Mouse (Mus musculus) limb, embryonic 10.5 days (tissue): ENCODE data around the gene Sycn. TPM values are rescaled to one million over a fixed set of nuclear protein-coding genes. Genes with fewer than 3 reads are reported as not detected.
A peak's percentile ranks its signal among the peaks of the same experiment; 100 is the strongest.

Source experiments
- DNase-seq: peaks from one replicate; pipeline ENCODE4 v3.0.0-alpha.2; 2017; ENCODE audit warnings: low spot score
- H3K27ac ChIP-seq: fragments of 300-500 bp; sonication (generic); 2 replicates; pipeline ENCODE4 v1.5.1; 2016; ENCODE audit warnings: mild to moderate bottlenecking
- H3K27me3 ChIP-seq: fragments of 300-500 bp; sonication (generic); 2 replicates; pipeline ENCODE4 v1.6.1; 2016; ENCODE audit warnings: low read depth, mild to moderate bottlenecking; ENCODE audit not compliant: poor library complexity, severe bottlenecking
- H3K36me3 ChIP-seq: fragments of 300-500 bp; sonication (generic); 2 replicates; pipeline ENCODE4 v1.6.1; 2016; ENCODE audit warnings: mild to moderate bottlenecking, moderate library complexity
- H3K4me1 ChIP-seq: fragments of 300-500 bp; sonication (generic); 2 replicates; pipeline ENCODE4 v1.6.1; 2016
- H3K4me3 ChIP-seq: fragments of 300-500 bp; sonication (generic); 2 replicates; pipeline ENCODE4 v1.5.1; 2016; ENCODE audit warnings: mild to moderate bottlenecking, moderate library complexity
- H3K9me3 ChIP-seq: fragments of 300-500 bp; sonication (generic); replicated peaks from 2 replicates; pipeline ENCODE4 v1.6.1; 2016; ENCODE audit warnings: mild to moderate bottlenecking
- WGBS: fragments of 180-500 bp; shearing (Covaris S2); methylation state at CpG from one replicate; pipeline ENCODE4 v1.1.7; 2016; 5-methylcytosine and 5-hydroxymethylcytosine counted together
- microRNA-seq: library from miRNA; unstranded; fragments of <30 nt; microRNA quantifications from one replicate; pipeline ENCODE4, GENCODE M21; 2017
- polyA plus RNA-seq: library from polyadenylated mRNA; unstranded; fragments of >200 nt; fragmentation: Nextera tagmentation; extraction: Ambion mirVana; gene quantifications from 2 replicates; pipeline ENCODE4 v1.2.1, GENCODE M21; 2016

The Sycn gene
- polyA plus RNA-seq, 1 experiment from 2014 or later: not detected

DNA sequence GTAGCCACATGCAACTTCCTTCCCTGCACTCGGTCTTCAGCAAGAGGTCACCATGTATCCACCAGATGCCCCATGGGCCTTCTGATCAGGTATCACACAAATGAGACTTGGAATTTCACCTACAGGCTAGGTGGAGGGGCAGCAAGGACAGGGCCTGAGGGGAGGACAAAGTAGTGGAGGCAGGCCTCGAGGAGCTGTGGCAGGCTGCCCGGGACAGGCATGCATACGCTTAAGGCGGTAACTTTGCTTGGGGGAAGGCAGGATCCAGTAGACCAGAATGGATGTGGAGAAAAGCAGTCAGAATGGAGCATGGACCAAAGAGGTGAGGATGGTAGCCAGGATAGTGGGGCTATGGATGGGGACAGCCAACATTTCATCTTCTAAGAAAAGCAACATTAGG, 39.1 kb downstream of the Sycn start:
- Histone ChIP-seq H3K4me1 (peaks cover 59% of the 10 kb centered on the region), H3K9me3 (no peaks in the 10 kb centered on the region), H3K4me3 (no peak overlapping the region), H3K36me3 (peaks cover 22% of the 10 kb centered on the region), H3K27ac (no peak overlapping the region), H3K27me3 (no peaks in the 10 kb centered on the region)
- WGBS: 85% methylated on average over 5 of the region's 5 CpGs
- DNase-seq: no peak

DNA sequence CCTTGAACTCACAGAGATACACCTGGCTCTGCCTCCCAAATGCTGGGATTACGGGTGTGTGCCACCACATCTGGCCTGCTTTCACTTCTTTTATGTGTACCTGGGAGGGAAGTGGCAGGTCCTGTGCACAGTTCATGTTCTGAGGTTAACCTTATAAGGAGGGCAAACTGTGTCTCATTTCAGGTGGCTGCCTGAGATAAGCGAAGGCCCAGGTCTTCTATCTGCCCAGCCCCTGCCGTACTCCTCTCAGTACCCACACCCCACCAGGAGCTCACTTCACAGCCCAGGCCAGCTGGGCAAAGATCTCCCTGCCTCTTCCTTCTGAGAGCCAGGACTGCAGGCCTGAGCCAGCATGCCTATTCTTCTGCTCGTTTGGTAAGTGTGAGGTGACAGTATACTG, 41.0 kb downstream of the Sycn start:
- H3K4me1 ChIP-seq: peaks cover 57% of the 10 kb centered on the region

DNA sequence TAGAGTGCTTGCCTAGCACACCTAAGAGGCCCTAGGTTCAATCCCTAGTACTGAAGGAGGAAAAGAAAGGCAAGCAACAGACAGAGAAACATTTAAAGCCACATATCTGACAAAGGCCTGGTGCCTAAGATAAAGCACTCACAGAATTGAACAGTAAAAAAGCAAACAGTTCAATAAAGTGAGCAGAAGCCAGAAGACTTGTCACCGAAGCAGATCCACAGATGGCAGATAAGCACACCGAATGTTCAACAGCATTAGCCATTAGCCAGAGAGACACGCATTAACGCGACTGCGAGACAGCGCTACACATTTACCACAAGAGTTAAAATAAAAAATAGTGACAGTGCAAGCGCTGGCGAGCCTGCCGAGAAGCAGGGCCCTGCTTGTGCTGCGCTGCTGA, 42.2 kb downstream of the Sycn start:
- H3K4me1 ChIP-seq: peaks cover 57% of the 10 kb centered on the region
- H3K9me3 ChIP-seq: no peaks in the 10 kb centered on the region
- H3K36me3 ChIP-seq: peaks cover 19% of the 10 kb centered on the region
- 91% methylated on average over 11 of the region's 11 CpGs for WGBS
- no peak overlapping the region for H3K27ac ChIP-seq
- DNase-seq: no peak
- H3K4me3 ChIP-seq: no peak overlapping the region
- no peaks in the 10 kb centered on the region for H3K27me3 ChIP-seq

More for the DNA sequence above, 41.0 kb downstream of the Sycn start:
- Histone ChIP-seq H3K27me3 (no peaks in the 10 kb centered on the region), H3K36me3 (peaks cover 19% of the 10 kb centered on the region), H3K9me3 (no peaks in the 10 kb centered on the region), H3K4me3 (no peak overlapping the region), H3K27ac (no peak overlapping the region; the same call in 1 of the 2 replicates)
- no peak for DNase-seq
- WGBS: 81% methylated on average over 4 of the region's 4 CpGs

DNA sequence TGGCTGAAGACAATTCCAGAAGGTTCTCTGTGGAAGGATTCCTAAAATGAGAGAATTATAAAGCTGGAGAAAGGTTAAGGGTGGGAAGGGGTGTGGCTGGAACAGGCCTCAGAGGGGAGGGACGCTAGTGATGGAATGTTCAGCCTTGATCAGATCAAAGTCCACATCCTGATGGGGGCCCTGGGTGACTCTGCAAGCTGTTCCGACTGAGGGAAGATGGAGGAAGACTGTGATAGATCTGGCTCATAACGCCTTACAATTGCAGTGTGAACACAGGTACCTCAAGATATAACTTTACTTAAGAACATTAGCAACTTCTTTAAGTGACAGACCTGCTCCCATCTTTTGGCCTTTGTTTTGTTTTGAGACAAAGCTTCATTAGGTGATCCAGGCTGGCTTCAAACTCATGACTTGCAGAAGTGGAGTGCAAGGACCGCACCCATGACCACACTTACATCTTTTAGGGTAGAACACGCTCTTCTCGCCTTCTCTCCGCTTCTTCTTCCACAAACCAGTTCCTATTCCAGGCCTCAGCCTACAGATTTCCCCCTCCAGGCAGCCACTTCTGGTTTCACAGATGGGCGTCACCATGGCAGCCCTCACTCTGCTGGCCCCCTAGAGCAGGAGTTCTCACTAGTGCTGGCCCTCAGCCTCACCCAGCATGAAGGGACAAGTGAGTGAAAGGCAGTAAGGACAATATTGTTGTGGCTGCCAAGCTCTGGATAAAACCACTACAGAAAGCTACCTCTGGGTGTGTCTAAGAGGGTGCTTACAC, 43.1 kb downstream of the Sycn start:
- H3K9me3 ChIP-seq: no peaks in the 10 kb centered on the region
- DNase-seq: no peak
- H3K4me1 ChIP-seq: peaks cover 59% of the 10 kb centered on the region
- H3K4me3 ChIP-seq: no peak overlapping the region
- peaks cover 19% of the 10 kb centered on the region for H3K36me3 ChIP-seq
- WGBS: 71% methylated on average over 8 of the region's 8 CpGs
- H3K27ac ChIP-seq: no peak overlapping the region
- H3K27me3 ChIP-seq: no peaks in the 10 kb centered on the region

DNA sequence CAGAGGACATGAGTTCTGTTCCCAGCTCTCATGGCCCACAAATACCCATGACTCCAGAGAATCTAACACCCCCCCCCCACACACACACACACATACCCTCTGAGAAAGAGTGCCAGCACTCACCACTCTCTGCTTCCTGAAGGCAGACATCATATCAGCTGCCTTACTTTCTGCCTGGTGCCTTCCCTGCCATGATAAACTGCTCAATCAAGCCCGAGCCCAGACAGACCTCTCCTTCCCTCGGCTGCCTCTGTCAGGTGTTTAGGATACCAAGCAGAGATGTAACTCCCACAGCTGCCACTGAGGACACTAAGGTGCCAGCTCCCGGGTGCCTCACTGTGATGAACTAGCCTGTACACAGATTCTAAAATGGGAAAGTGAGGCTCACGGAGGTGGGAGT, 43.8 kb downstream of the Sycn start:
- no peaks in the 10 kb centered on the region for H3K27me3 ChIP-seq
- H3K36me3 ChIP-seq: peaks cover 14% of the 10 kb centered on the region
- WGBS: 70% methylated on average over 4 of the region's 4 CpGs
- no peak overlapping the region for H3K4me3 ChIP-seq
- no peaks in the 10 kb centered on the region for H3K9me3 ChIP-seq
- no peak for DNase-seq
- H3K4me1 ChIP-seq: peaks cover 58% of the 10 kb centered on the region
- H3K27ac ChIP-seq: no peak overlapping the region

DNA sequence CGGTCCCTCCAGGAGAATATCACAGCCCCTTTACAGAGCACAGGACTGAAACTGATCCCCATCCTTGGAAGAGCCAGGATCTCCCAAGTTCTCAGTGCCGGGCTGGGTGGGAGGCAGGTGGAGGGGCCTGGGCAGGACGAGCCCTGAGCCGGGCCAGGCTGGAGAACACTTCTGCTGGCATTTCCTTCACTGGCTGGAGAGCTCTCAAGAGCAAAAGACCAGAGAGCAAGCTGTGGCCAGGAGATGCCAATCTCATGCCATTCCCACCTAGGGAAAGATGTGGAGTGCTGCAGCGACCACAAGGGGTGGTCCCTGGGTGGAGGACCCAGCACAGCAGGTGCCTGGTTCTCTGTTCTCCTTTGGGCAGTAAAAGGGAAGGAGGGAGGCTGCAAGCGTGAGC, 44.3 kb downstream of the Sycn start:
- Histone ChIP-seq H3K27ac (0 out of 2 replicates have a peak overlapping the region, but pooled peaks have one; percentile 43), H3K4me3 (no peak overlapping the region), H3K9me3 (no peaks in the 10 kb centered on the region), H3K27me3 (no peaks in the 10 kb centered on the region), H3K36me3 (peaks cover 11% of the 10 kb centered on the region), H3K4me1 (peaks cover 61% of the 10 kb centered on the region)
- WGBS: 87% methylated on average over 6 of the region's 6 CpGs
- no peak for DNase-seq

DNA sequence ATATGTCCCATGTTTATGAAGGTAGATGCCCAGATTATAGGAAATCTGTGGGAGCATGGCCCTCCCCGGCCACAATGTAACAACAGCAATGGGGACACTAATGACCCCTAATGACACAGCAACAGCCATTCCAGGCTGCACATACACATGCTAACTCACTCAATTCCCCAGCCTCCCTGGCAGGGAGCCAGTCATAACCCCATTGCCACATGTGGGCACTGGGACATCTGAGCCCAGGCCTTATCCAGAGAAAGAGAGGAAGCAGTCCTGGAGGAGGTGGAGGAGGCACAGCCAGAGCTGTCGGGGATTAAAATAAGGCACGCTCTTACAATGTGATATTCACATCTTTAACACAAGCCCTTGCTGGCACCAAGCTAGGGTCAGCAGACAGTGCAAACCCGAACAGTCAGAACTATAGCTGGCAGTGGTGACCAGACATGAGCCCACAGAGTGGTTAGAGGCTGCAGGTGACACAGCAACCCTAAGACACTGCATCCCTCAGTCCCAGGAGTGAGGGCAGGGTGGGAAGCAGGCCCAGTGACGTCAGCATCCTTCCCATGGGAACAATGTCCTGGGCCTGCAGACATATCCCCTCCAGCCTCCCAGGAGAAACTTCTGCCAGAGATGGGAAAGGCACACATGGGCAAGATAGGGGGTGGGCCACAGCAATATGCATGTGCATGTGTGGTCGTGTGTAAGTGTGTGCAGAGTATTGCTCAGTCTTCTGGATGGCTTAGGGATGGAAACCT, 46.2 kb downstream of the Sycn start:
- Histone ChIP-seq H3K36me3 (peaks cover 11% of the 10 kb centered on the region), H3K9me3 (no peaks in the 10 kb centered on the region), H3K27ac (peak overlapping the region; percentile 78), H3K4me3 (no peak overlapping the region), H3K27me3 (no peaks in the 10 kb centered on the region), H3K4me1 (peaks cover 63% of the 10 kb centered on the region)
- no peak for DNase-seq
- 84% methylated on average over 6 of the region's 6 CpGs for WGBS

DNA sequence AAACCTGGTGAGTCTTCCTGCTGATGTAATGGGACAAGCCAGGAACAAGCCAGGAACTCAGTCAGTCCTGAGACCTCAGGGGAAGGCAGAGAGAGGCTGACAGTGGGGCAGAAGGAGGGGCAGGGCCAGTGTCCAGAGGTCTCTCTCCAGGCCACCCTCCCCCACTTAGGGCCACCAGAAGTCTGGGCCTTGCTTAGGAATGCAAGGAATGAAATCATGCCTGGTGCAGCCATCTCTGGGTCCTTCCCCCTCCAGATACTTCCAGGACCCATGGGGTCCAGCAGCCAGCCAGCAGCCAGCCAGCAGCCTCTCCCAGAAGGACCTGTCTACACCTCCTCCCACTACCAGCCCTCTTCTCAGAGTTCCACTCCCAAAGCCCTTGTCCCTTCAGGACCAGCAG, 47.0 kb downstream of the Sycn start:
- no peaks in the 10 kb centered on the region for H3K27me3 ChIP-seq
- peaks cover 71% of the 10 kb centered on the region for H3K4me1 ChIP-seq
- DNase-seq: no peak
- peak overlapping the region; percentile 78 for H3K27ac ChIP-seq
- peaks cover 12% of the 10 kb centered on the region; the same call in 1 of the 2 replicates for H3K36me3 ChIP-seq
- no peaks in the 10 kb centered on the region for H3K9me3 ChIP-seq
- no peak overlapping the region for H3K4me3 ChIP-seq

Small RNA genes lying within 50 kb of the gene (microRNA-seq; reads per million reads assigned to microRNA genes)
- gene Mir7049: not detected

Other genes starting within 250 kb of the Sycn start
- not detected in 2 replicates for gene Selenov, start 249.7 kb upstream of the Sycn start, polyA plus RNA-seq
- gene Dll3, start 238.6 kb upstream of the Sycn start, polyA plus RNA-seq: 0.56 and 2.3 TPM in 2 replicates
- 223 and 243 TPM in 2 replicates for gene Timm50, start 228.8 kb upstream of the Sycn start, polyA plus RNA-seq
- 123 and 124 TPM in 2 replicates for gene Supt5, start 202.1 kb upstream of the Sycn start, polyA plus RNA-seq
- gene Rps16, start 190.2 kb upstream of the Sycn start, polyA plus RNA-seq: 972 and 1,174 TPM in 2 replicates
- 90.5 and 118 TPM in 2 replicates for gene Plekhg2, start 168.3 kb upstream of the Sycn start, polyA plus RNA-seq
- 7.5 and 7.9 TPM in 2 replicates for gene Zfp36, start 160.6 kb upstream of the Sycn start, polyA plus RNA-seq
- gene Med29, start 148.2 kb upstream of the Sycn start, polyA plus RNA-seq: 65.1 and 67.0 TPM in 2 replicates
- 81.3 and 91.5 TPM in 2 replicates for gene Paf1, start 147.9 kb upstream of the Sycn start, polyA plus RNA-seq
- gene Gmfg, start 103.4 kb upstream of the Sycn start, polyA plus RNA-seq: 6.8 and 7.7 TPM in 2 replicates
- gene Lrfn1, start 88.9 kb upstream of the Sycn start, polyA plus RNA-seq: 4.1 and 5.0 TPM in 2 replicates
- gene Ifnl2, start 30.4 kb upstream of the Sycn start, polyA plus RNA-seq: not detected in 2 replicates
- gene Ifnl3, start 18.0 kb upstream of the Sycn start, polyA plus RNA-seq: not detected in 2 replicates
- gene Nccrp1, start 6.4 kb downstream of the Sycn start, polyA plus RNA-seq: not detected in 2 replicates
- gene Samd4b, start 57.3 kb downstream of the Sycn start, polyA plus RNA-seq: 38.2 and 40.2 TPM in 2 replicates
- gene Pak4, start 57.3 kb downstream of the Sycn start, polyA plus RNA-seq: 64.9 and 69.8 TPM in 2 replicates
- gene Acp7, start 90.4 kb downstream of the Sycn start, polyA plus RNA-seq: not detected in 2 replicates
- 4.7 and 6.3 TPM in 2 replicates for gene Fbxo27, start 152.0 kb downstream of the Sycn start, polyA plus RNA-seq
- 12.7 and 16.1 TPM in 2 replicates for gene Fbxo17, start 175.9 kb downstream of the Sycn start, polyA plus RNA-seq
- gene Mrps12, start 200.9 kb downstream of the Sycn start, polyA plus RNA-seq: 152 and 186 TPM in 2 replicates
- 43.9 and 46.4 TPM in 2 replicates for gene Sars2, start 201.1 kb downstream of the Sycn start, polyA plus RNA-seq
- not detected in 2 replicates for gene Ccer2, start 215.3 kb downstream of the Sycn start, polyA plus RNA-seq
- gene Sirt2, start 225.8 kb downstream of the Sycn start, polyA plus RNA-seq: 59.8 and 74.5 TPM in 2 replicates
- 50.5 and 63.1 TPM in 2 replicates for gene Nfkbib, start 226.6 kb downstream of the Sycn start, polyA plus RNA-seq
- gene Rinl, start 248.1 kb downstream of the Sycn start, polyA plus RNA-seq: 2.7 and 3.0 TPM in 2 replicates